Mouse (Mus musculus) cerebellum, postnatal 25 days (tissue): ENCODE measurements at regions not wholly inside any gene's neighbourhood (a gene's known extent, or its start where the extent isn't known, plus 50 kb on each side); places are given as distances from the start of the nearest gene placed in this dataset.
"Not testable (repeated sequence)": the region's sequence is repeated elsewhere in the genome, so short reads cannot be mapped to it uniquely, and the experiment has no call there.

ENCODE experiments used
- DNase-seq, 2 experiments: peaks; one replicate each; pipeline ENCODE4 v3.0.0; 2021; ENCODE audit warnings: mixed read lengths in 2 of 2

- DNase-seq = peak; percentile 42 to 60
Measured at GRCm38 (mm10) chr15:23536691-23537090, 987.9 kb downstream of the Cdh18 start.

GRCm38 (mm10) chr15:23537449-23537848 lies 988.6 kb downstream of the Cdh18 start:
- no peak for DNase-seq

GRCm38 (mm10) chr15:23560136-23560535 lies 1011.3 kb downstream of the Cdh18 start:
- no peak for DNase-seq

- peak; percentile 20 to 61 for DNase-seq
Measured at GRCm38 (mm10) chr15:23562181-23562580, 1013.4 kb downstream of the Cdh18 start.

GRCm38 (mm10) chr15:23564981-23565380 lies 1016.2 kb downstream of the Cdh18 start:
- DNase-seq = no peak

- peak; percentile 72 to 83 for DNase-seq
Measured at GRCm38 (mm10) chr15:23566886-23567655, 1018.2 kb downstream of the Cdh18 start.

- not testable (repeated sequence) for DNase-seq
Measured at GRCm38 (mm10) chr15:23568651-23569050, 1019.8 kb downstream of the Cdh18 start.

- no peak for DNase-seq
Measured at GRCm38 (mm10) chr15:23581898-23582297, 1033.1 kb downstream of the Cdh18 start.

GRCm38 (mm10) chr15:23590451-23590850 lies 1041.6 kb downstream of the Cdh18 start:
- no peak for DNase-seq

- no peak for DNase-seq
Measured at GRCm38 (mm10) chr15:23600445-23600844, 1051.6 kb downstream of the Cdh18 start.
